Mouse (Mus musculus) kidney, postnatal 4 days (tissue): ENCODE measurements around the gene Irs2.

Source experiments
- DNase-seq, 2 experiments: peaks; one replicate each; pipeline ENCODE4 v3.0.0; 2021; ENCODE audit warnings: mixed read lengths in 2 of 2

The Irs2 gene

DNA sequence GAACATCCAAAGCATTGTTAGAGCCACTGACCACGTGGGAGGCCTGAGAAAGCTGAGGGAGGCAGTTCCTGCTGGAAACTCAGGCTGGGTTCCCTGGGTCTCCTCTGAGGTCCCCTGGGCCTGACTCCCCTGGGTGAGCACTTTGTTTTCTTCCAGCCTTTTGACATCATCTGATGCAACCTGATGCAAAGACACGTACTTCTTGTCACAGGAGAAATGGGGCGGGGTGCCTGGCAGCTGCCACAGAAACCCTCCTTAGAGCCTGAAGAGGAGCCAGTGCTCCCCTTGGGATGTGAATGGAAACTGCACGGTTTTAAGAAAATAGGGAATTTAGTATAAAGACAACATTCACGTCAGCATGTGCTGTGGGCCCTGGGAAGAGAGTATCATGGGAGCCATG, 55.6 kb downstream of the Irs2 start:
- DNase-seq: no peak

DNA sequence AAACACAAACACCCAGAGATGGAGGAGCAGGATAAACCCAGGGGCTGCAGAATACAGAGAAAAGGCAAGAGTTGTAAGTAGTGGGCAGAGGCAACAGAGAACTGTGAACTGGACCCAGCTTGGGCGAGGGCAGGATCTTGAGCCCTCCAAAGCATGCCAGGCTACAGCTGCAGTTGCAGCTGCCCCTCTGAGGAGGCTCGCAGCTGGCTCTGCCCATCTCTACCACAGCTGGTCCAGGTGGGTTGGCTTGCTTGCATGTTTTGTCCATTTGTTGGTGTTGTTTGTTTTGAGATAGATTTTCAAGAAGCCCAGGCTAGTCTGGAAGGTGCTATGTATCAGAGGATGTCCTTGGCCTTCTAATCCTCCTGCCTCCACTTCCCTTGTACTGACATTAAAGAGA, 56.0 kb downstream of the Irs2 start:
- no peak for DNase-seq

DNA sequence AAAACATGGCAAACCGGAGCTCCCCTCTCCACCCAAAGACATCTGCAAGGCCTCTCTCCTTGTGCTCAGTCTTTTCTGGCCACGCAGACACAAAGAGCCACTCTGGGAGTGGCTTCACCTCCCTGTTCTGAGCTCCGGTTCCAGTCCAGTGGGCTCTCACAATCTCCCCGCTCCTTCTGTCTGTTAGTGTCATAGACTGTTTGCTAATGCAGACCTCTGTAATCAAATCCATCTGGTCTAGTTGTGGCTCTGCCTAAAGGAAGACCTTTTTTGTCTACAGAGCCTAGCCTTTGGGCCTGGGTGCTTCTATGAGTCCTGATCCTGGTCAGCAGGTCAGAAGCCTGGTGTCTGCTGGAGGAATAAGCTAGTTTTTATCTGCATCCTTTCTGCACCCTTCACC, 56.7 kb downstream of the Irs2 start:
- DNase-seq: no peak

DNA sequence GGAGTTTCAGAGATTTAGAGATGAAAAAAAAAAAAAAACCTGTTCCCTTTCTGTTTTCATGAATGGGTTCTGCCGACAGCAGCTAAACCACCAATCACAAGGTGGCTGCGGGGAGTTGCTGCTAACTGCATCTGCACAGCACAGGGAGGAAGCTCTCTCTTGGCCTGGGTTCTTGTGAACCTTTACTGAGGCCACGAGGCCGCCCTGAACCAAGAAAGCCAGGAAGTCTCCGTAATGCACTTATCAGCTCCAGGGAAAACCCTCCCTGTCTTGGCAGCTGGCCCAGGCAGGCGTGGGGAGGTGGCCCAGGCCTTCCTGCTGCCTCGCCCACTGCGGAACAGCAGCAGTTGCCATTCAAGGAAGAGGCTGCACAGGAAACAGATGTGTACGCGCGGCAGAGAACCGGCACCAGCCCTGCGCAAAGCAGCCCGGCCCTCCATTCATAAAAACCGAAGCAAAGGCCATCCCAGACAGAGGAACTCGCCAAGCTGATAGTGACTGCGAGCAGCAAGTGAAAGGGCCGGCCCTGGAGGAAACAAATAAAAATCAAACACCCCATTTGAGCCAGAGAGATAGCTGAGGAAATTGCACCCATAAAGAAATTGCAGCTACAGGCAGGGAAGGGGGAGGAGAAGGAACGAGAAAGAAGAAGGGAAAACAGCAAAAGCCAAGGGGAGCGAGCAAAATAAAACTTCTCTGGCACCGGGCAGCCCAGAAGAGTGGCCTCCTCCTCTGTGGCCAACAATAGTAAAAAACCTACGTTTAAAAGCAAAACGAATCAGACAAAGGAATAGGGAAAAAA, 62.1 kb downstream of the Irs2 start:
- peak; percentile 93 to 95 for DNase-seq

DNA sequence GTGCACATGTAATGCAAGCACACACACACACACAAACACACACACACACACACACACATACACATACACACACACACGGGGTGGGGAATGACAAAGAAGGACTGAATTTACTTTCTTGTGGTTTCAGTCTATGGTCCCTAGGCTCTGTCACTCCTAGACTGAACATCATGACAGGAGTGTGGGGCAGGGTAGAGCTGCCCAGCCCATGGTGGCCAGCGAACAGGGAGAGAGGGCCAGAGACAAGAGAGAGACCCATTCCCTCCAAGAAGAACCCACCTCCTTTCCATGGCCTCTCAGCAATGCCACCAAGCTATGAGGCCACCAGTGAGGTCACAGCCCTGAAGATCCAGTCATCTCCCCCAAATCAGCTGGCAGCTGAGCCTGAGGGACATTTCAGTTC, 62.8 kb downstream of the Irs2 start:
- no peak for DNase-seq

DNA sequence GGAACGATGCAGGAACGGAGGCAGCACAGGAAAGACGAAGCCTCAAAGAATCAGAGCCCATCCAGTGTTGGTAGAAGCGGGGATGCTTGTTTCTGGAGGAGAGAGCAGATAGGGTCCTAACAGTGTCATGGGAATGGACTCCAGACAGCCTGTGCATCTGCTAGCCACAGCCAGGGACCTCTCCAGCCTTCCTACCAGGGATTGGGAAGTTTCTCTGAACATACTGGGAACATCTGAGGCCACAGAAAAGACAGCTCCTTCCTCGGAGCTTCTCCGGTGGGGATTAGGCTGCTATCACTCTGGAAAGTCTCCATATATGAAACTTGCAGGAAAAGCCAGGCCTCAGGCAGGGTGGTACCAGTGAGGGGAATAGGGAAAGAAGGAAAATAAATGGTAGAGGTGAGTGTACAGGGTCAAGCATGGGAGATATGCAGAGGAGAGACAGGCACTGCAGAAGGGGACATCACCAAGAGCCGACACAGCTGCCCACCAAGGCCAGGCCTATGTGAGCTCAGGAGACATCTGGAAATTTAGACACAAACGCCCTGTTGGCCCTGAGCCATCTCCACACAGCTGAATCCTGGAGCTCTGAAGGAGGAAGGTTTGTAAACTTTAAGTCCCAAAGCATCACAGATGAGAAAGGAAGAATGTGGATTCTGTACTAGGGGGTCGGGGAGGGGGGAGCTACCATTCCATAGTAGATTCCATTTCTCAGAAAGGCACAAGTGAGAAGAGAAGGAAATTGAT, 64.8 kb downstream of the Irs2 start:
- peak; percentile 48 to 58 for DNase-seq

DNA sequence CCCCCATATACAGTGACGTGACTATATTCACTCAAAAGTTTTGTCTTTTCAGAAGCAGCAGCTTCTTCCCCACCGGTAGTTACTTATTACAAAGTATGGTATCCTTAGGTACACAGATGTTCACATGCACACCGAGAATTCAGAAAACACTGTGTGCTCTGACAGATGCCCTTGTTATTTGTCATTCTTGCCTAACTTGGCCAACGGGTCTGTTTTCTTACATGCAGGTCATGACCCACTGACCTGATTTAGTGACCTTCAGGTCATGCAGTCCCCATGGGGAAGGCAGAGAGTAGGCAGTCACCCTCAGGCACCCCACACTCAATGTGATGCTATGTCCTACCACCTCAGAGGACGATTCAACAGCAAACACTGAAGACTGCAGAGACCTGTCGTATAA, 68.4 kb downstream of the Irs2 start:
- no peak for DNase-seq

DNA sequence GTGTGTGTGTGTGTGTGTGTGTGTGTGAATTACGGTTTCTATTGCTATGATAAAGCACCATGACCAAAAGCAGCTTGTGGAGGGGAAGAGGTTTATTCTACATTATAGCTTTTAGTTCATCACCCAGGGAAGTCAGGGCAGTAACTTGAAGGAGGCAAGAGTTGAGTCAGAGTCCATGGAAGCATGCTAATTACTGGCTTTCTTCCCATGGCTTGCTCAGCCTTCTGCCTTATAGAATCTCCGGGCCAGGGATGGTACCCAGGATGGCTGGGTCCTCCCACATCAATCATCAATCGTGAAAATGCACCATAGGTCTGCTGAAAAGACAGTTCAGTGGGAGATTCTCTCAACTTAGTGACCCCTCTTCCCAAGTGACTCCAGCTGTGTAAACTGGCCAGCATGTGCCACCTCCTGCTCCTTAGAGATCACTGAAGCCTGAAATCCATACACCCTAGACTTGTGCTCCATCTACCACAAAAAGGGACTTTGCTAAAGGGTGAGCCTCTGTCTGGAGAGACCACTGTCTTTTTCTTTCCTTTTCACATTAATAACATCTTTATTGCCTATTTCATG, 69.0 kb downstream of the Irs2 start:
- DNase-seq: no peak

DNA sequence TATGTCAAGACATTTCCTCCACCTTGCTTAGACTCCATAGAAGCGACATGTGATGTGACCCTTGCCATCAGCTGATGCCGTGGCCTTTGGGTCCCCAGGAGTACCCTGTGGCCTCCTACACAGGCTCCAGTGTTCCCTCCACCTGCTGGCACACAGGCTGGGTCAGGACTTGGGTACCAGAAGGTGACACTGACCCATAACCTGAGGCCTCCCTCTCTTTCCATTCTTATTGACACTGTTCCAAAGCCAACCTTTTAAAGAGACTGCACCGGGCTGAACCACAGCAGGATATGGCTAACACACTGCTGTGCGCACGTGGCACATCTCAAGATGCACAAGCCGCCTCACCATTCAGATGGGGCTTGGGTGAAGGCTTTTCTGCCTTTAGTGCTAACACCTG, 70.0 kb downstream of the Irs2 start:
- no peak for DNase-seq

DNA sequence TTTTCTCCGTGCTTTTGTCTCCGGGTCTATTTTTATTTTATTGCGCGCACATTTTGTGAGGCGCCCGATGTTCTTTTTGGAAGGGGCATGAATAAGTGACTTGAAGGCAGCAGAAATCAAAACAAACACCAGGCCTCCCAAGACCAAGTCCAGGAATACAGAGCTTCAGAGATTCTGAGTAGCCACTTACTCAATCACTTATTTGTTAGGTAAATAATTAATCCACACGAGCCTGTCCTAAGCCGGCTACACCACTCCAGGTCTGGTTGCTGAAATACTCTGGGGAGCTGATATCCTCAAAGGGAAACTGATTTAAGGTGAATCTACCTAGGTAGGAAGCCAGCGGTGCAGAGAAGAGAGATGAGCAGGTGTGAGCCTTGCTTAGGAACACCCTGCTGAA, 71.6 kb downstream of the Irs2 start:
- peak in 1 of 2 experiments; percentile 29 for DNase-seq

DNA sequence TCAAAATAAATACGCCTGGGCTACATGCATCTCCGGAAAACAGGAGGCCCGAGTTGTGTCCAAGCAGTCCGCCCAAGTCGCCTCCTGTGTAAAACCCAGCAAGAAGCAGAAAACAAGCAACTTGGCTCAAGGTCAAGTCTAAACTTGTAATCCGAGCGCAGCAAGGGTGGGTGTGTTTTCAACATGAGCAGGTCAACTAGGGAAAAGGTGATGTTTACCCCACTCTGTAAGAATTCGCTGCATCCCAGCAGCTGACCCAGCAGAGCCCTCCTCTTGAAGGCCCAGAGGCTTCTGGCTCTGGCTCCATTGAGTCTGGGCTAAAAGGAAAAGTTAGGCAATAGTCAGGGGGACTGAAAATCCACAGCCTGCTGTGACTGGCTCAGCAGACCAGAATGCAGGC, 73.0 kb downstream of the Irs2 start:
- peak in 1 of 2 experiments; percentile 47 for DNase-seq
